Mouse (Mus musculus) CH12.LX (cell line): ENCODE measurements around the gene Sfxn5.

Experiments
- CHD1 ChIP-seq: IDR thresholded peaks from 2 replicates; pipeline ENCODE4 v1.6.1; 2012; ENCODE audit warnings: low read depth, low read length, improper control_type of control experiment, inconsistent platforms
- JUN ChIP-seq: IDR thresholded peaks from 2 replicates; pipeline ENCODE4 v1.6.1; 2011; ENCODE audit warnings: low read depth, mild to moderate bottlenecking, low read length, improper control_type of control experiment, moderate library complexity; ENCODE audit not compliant: insufficient read depth
- USF1 ChIP-seq: IDR thresholded peaks from 2 replicates; pipeline ENCODE4 v1.6.1; 2014; ENCODE audit warnings: low read depth, mild to moderate bottlenecking, inconsistent platforms, low read length, improper control_type of control experiment

DNA sequence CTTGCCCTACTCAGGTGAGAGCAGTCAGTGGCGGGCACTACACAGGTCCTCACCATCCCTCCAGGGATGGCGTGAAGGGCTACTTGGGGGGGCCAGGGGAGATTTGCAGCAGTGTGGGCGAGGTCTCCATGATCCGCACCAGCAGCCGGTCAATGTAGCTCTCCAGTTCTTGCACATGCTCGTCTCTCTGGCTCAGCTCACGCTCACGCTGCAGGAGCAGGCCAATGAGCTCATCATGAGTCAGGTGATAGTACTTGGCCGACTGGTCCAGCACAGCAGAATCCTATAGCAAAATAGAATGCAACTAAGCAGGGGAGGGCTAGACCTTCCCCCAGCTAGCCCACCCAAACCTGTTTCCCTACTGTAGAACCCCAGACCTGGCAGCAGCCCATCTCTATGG lies 3.7 kb upstream of the Sfxn5 start:
- no peak for TF ChIP-seq USF1
- TF ChIP-seq CHD1, result no peak
- no peak for TF ChIP-seq JUN
